Mouse (Mus musculus): Measurements from ENCODE around the gene Hacl1. TPM values are rescaled to one million over a fixed set of nuclear protein-coding genes. Genes with fewer than 3 reads are reported as not detected.

Hacl1 gene
- total RNA-seq, 1 experiment, result 8.4 TPM

DNA sequence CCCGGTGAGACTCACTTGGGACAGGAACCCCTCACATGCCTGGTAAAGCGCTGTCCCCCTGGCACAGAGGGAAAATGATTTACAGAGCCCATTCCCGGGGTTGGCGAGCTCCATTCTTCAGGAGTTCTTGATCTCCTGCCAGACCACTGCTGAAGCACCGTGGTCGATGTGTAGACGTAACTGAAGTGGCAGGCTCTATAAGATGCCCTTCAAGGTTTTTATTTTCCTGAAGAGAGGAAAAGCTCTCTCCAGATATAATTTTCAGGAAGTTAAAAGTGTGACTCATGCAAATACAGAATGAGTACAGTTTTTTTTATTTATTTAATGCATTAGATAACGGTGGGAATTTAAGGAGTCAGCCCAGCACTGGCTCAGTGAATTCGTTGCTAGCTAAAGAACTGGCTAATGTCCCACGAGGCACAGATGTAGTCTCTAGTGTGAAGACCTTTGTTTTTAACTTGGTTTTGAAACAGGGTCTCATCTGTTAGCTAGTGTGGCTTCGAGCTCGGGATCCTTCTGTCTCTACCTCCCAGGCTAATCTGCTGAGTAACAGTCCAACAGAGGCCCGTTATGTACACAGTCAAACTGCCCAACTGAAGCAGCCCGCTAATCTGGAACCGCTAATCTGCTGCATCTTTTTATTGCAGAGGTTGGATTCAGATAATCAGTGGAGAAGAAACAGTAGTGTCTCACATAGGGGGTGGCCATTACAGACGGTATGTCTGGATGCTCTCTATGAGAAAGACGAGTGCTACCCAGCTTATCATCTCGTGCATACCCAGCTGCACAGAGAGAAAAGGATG is 23.2 kb upstream of the Hacl1 start:
- Histone ChIP-seq H3K9me3 (ENCODE audit: control insufficient read depth, insufficient read depth, low read depth, low read length) (no peaks in the 10 kb centered on the region), H3K4me3 (ENCODE audit: insufficient read depth in 1 of 2, low read depth in 1 of 2, low read length in 2 of 2, poor library complexity in 1 of 2, severe bottlenecking in 1 of 2) (no peak overlapping the region), H3K9ac (ENCODE audit: insufficient read depth, low read depth, low read length, poor library complexity, severe bottlenecking) (no peak overlapping the region), H3K27ac (ENCODE audit: insufficient read depth, low read depth, low read length, poor library complexity, severe bottlenecking) (no peak overlapping the region), H3K4me1 (ENCODE audit: control insufficient read depth in 2 of 2, insufficient read depth in 2 of 2, low read length in 2 of 2, poor library complexity in 1 of 2) (peaks cover 2 to 15% of the 10 kb centered on the region in 2 experiments; a peak in 3 of 4 replicates), H3K36me3 (ENCODE audit: control insufficient read depth, insufficient read depth, low read length, poor library complexity, severe bottlenecking) (no peaks in the 10 kb centered on the region)
- TF ChIP-seq ZC3H11A (IDR thresholded peaks at IDR 0.05; ENCODE audit: borderline replicate concordance, low read depth, low read length), result no peak
- no peak for TF ChIP-seq MAFK (IDR thresholded peaks at IDR 0.05; ENCODE audit: insufficient read depth, low read depth, low read length)
- TF ChIP-seq ZNF384 (IDR thresholded peaks at IDR 0.05; ENCODE audit: low read depth, low read length), result no peak
- no peak for TF ChIP-seq HCFC1 (IDR thresholded peaks at IDR 0.05; ENCODE audit: borderline replicate concordance, insufficient read depth, low read length)
- TF ChIP-seq CHD2 (IDR thresholded peaks at IDR 0.05; ENCODE audit: low read depth, low read length), result no peak
- no peak for DNase-seq (ENCODE audit: low read depth, low spot score)
- in situ Hi-C loops (cut with MboI; ENCODE audit: low sequenced_read_pairs in 2 of 2, unreplicated experiment in 2 of 2), result loop anchor here in 1 of 2 experiments (25.0 kb wide), 1 partner anchor 398 kb away; no protein-coding TSS in a partner anchor

DNA sequence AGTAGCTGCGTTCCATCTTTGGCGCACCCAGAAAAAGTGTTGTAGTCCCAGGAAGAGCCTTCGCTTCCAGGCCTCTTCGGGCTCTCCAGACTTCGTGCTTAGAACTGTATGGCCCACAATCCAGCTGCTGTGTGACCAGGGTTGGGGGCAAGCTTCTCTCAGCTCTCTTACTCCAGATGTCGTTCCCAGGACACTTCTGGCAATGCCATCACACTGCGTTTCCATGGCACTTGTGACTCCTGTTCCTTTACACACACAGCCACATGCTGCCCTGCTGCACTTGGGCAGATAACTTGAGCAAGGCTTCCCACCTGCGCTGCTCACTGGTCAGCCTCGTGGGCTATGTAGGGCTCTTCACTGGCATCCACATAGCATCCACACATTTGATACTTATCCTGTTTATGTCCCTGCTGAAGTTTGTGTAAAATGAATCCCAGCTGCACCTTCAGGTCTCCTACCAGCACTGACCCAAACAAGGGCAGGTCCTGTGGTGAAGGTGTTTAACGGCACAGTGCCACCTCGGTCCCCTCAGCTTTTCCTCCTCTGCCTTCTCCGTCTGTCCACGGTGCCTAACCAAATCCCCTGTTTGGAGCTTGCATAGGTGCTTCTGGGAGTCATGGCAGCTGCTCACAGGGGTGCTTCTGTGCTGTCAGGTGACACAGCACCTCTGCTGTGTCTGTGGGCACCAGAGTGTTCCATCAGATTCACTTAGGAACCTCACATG is 22.5 kb upstream of the Hacl1 start:
- H3K36me3 ChIP-seq (ENCODE audit: control insufficient read depth, insufficient read depth, low read length, poor library complexity, severe bottlenecking), result no peaks in the 10 kb centered on the region
- DNase-seq (ENCODE audit: low read depth, low spot score), result no peak
- H3K9ac ChIP-seq (ENCODE audit: insufficient read depth, low read depth, low read length, poor library complexity, severe bottlenecking), result no peak overlapping the region
- no peak overlapping the region for H3K4me3 ChIP-seq (ENCODE audit: insufficient read depth in 1 of 2, low read depth in 1 of 2, low read length in 2 of 2, poor library complexity in 1 of 2, severe bottlenecking in 1 of 2)
- TF ChIP-seq MAFK (IDR thresholded peaks at IDR 0.05; ENCODE audit: insufficient read depth, low read depth, low read length) (no peak), ZC3H11A (IDR thresholded peaks at IDR 0.05; ENCODE audit: borderline replicate concordance, low read depth, low read length) (no peak), HCFC1 (IDR thresholded peaks at IDR 0.05; ENCODE audit: borderline replicate concordance, insufficient read depth, low read length) (no peak), CHD2 (IDR thresholded peaks at IDR 0.05; ENCODE audit: low read depth, low read length) (no peak), ZNF384 (IDR thresholded peaks at IDR 0.05; ENCODE audit: low read depth, low read length) (no peak)
- in situ Hi-C loops (cut with MboI; ENCODE audit: low sequenced_read_pairs in 2 of 2, unreplicated experiment in 2 of 2), result loop anchor here in 1 of 2 experiments (25.0 kb wide), 1 partner anchor 399 kb away; no protein-coding TSS in a partner anchor
- H3K9me3 ChIP-seq (ENCODE audit: control insufficient read depth, insufficient read depth, low read depth, low read length), result no peaks in the 10 kb centered on the region
- H3K27ac ChIP-seq (ENCODE audit: insufficient read depth, low read depth, low read length, poor library complexity, severe bottlenecking), result no peak overlapping the region
- peaks cover 2 to 12% of the 10 kb centered on the region in 2 experiments; a peak in 3 of 4 replicates for H3K4me1 ChIP-seq (ENCODE audit: control insufficient read depth in 2 of 2, insufficient read depth in 2 of 2, low read length in 2 of 2, poor library complexity in 1 of 2)

DNA sequence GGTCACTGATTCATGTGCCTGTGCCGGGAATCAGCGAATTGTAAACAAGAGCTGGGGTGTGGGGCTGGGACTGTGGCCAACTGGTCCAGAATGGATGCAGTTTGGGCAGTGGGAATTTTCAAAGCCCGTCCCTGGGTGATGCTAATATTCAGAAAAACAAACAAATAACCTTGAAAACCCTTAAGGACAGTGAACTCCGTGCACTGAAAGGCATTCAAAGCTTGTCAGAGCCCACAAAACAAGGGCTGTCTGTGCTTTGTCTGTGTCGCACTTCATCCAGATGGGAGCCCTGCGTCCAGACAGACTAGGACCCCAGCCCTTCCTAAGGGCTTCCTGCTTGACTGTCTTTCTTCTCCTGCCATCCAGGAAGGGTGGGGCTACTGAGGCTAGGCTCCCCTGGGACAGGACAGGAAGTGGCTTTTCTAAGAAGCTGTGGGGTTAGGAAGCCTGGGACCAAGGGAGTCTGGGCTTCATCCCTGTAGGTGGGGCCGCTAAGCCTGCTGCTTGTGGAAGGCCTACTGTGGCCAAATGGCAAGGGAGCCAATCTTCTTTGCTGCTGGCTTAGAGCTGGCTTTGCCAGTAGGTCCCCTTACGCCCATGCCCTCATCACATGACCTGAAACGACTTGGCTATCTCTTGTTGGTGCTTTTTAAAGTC is 21.6 kb upstream of the Hacl1 start:
- peak overlapping the region; percentile 37; the same call in 1 of the 2 replicates for H3K9ac ChIP-seq (ENCODE audit: insufficient read depth, low read depth, low read length, poor library complexity, severe bottlenecking)
- peaks cover 2 to 9% of the 10 kb centered on the region in 2 experiments; a peak in 3 of 4 replicates for H3K4me1 ChIP-seq (ENCODE audit: control insufficient read depth in 2 of 2, insufficient read depth in 2 of 2, low read length in 2 of 2, poor library complexity in 1 of 2)
- in situ Hi-C loops (cut with MboI; ENCODE audit: low sequenced_read_pairs in 2 of 2, unreplicated experiment in 2 of 2), result loop anchor here in 1 of 2 experiments (25.0 kb wide), 1 partner anchor 400 kb away; no protein-coding TSS in a partner anchor

More for the DNA sequence above, 21.6 kb upstream of the Hacl1 start:
- no peaks in the 10 kb centered on the region for H3K36me3 ChIP-seq (ENCODE audit: control insufficient read depth, insufficient read depth, low read length, poor library complexity, severe bottlenecking)
- H3K27ac ChIP-seq (ENCODE audit: insufficient read depth, low read depth, low read length, poor library complexity, severe bottlenecking), result peak overlapping the region; percentile 24; the same call in 1 of the 2 replicates
- peak overlapping the region; percentile 38 to 57; a peak in 3 of 4 replicates for H3K4me3 ChIP-seq (ENCODE audit: insufficient read depth in 1 of 2, low read depth in 1 of 2, low read length in 2 of 2, poor library complexity in 1 of 2, severe bottlenecking in 1 of 2)
- TF ChIP-seq ZC3H11A (IDR thresholded peaks at IDR 0.05; ENCODE audit: borderline replicate concordance, low read depth, low read length) (no peak), MAFK (IDR thresholded peaks at IDR 0.05; ENCODE audit: insufficient read depth, low read depth, low read length) (no peak), HCFC1 (IDR thresholded peaks at IDR 0.05; ENCODE audit: borderline replicate concordance, insufficient read depth, low read length) (no peak), CHD2 (IDR thresholded peaks at IDR 0.05; ENCODE audit: low read depth, low read length) (no peak), ZNF384 (IDR thresholded peaks at IDR 0.05; ENCODE audit: low read depth, low read length) (no peak)
- no peak for DNase-seq (ENCODE audit: low read depth, low spot score)
- no peaks in the 10 kb centered on the region for H3K9me3 ChIP-seq (ENCODE audit: control insufficient read depth, insufficient read depth, low read depth, low read length)
